Mouse (Mus musculus) 3T3-L1 (cell line): ENCODE measurements at regions not wholly inside any gene's neighbourhood (a gene's known extent, or its start where the extent isn't known, plus 50 kb on each side); places are given as distances from the start of the nearest gene placed in this dataset.

ENCODE experiments used
- DNase-seq: peaks from one replicate; pipeline ENCODE4 v3.0.0-alpha.2; 2015; ENCODE audit warnings: low read depth, low spot score

GRCm38 (mm10) chr1:42755958-42756357, 60.4 kb downstream of the Pou3f3 start:
- DNase-seq, result no peak

GRCm38 (mm10) chr1:42756497-42756896, 60.9 kb downstream of the Pou3f3 start:
- no peak for DNase-seq

- no peak for DNase-seq
These were observed 67.9 kb downstream of the Pou3f3 start for GRCm38 (mm10) chr1:42763447-42763846.

- no peak for DNase-seq
These were observed 68.5 kb downstream of the Pou3f3 start for GRCm38 (mm10) chr1:42764048-42764447.

- no peak for DNase-seq
These were observed 74.5 kb downstream of the Pou3f3 start for GRCm38 (mm10) chr1:42770085-42770484.

GRCm38 (mm10) chr1:42772000-42772399, 76.4 kb downstream of the Pou3f3 start:
- no peak for DNase-seq

- DNase-seq, result no peak
These were observed 77.1 kb upstream of the Mrps9 start for GRCm38 (mm10) chr1:42773851-42774464.

- DNase-seq, result no peak
These were observed 75.8 kb upstream of the Mrps9 start for GRCm38 (mm10) chr1:42774971-42775892.

GRCm38 (mm10) chr1:42775893-42776287, 75.1 kb upstream of the Mrps9 start:
- DNase-seq, result no peak

- no peak for DNase-seq
These were observed 73.6 kb upstream of the Mrps9 start for GRCm38 (mm10) chr1:42777416-42777815.

- DNase-seq, result peak; percentile 9
These were observed 71.3 kb upstream of the Mrps9 start for GRCm38 (mm10) chr1:42779761-42780160.

- DNase-seq, result no peak
These were observed 70.8 kb upstream of the Mrps9 start for GRCm38 (mm10) chr1:42780266-42780665.

GRCm38 (mm10) chr1:42781533-42781932, 69.5 kb upstream of the Mrps9 start:
- DNase-seq, result no peak

GRCm38 (mm10) chr1:42783072-42783672, 67.9 kb upstream of the Mrps9 start:
- DNase-seq, result no peak

GRCm38 (mm10) chr1:42787240-42787639, 63.8 kb upstream of the Mrps9 start:
- DNase-seq, result no peak

GRCm38 (mm10) chr1:42788413-42788812, 62.6 kb upstream of the Mrps9 start:
- no peak for DNase-seq
